Mouse (Mus musculus) cerebellum, adult 11-12 months (tissue): ENCODE data around the gene Cyp19a1.

ENCODE experiments used
- DNase-seq: peaks from one replicate; pipeline ENCODE4 v3.0.0; 2022

Cyp19a1 gene

GRCm38 (mm10) chr9:54168425-54168824, 99.5 kb downstream of the Cyp19a1 start:
- no peak for DNase-seq

GRCm38 (mm10) chr9:54163117-54163516, 104.8 kb downstream of the Cyp19a1 start:
- DNase-seq: no peak

- DNase-seq: no peak
Observed at GRCm38 (mm10) chr9:54153679-54154078, 114.2 kb downstream of the Cyp19a1 start.

GRCm38 (mm10) chr9:54139191-54139590, 128.7 kb downstream of the Cyp19a1 start:
- no peak for DNase-seq
